Mouse (Mus musculus) liver, embryonic 16.5 days (tissue): ENCODE measurements around the gene Cep152. TPM values are rescaled to one million over a fixed set of nuclear protein-coding genes. Genes with fewer than 3 reads are reported as not detected.

Experiments used
- ATAC-seq: fragments of 200-750 bp; cut with Nextera tagmentation; 2 replicates; pipeline ENCODE4 v1.8.0; 2017; ENCODE audit warnings: low read depth, mild to moderate bottlenecking, moderate number of reproducible peaks, moderate library complexity
- H3K27ac ChIP-seq: fragments of 300-500 bp; sonication (generic); 2 replicates; pipeline ENCODE4 v1.5.1; 2014; ENCODE audit warnings: mild to moderate bottlenecking, low read length
- H3K27me3 ChIP-seq: fragments of 300-500 bp; sonication (generic); 2 replicates; pipeline ENCODE4 v1.6.1; 2014; ENCODE audit warnings: low read depth, low read length, mixed read lengths; ENCODE audit not compliant: control insufficient read depth, insufficient read depth
- H3K36me3 ChIP-seq: fragments of 300-500 bp; sonication (generic); 2 replicates; pipeline ENCODE4 v1.6.1; 2014; ENCODE audit warnings: mild to moderate bottlenecking; ENCODE audit not compliant: control insufficient read depth, insufficient read depth
- H3K4me1 ChIP-seq: fragments of 300-500 bp; sonication (generic); 2 replicates; pipeline ENCODE4 v1.6.1; 2014; ENCODE audit warnings: low read depth, low read length, mixed read lengths; ENCODE audit not compliant: control insufficient read depth
- H3K4me2 ChIP-seq: fragments of 300-500 bp; sonication (generic); 2 replicates; pipeline ENCODE4 v1.6.1; 2014; ENCODE audit warnings: low read depth, low read length, mixed read lengths
- H3K4me3 ChIP-seq: fragments of 300-500 bp; sonication (generic); 2 replicates; pipeline ENCODE4 v1.5.1; 2014; ENCODE audit warnings: low read depth, mild to moderate bottlenecking, low read length
- H3K9ac ChIP-seq: fragments of 300-500 bp; sonication (generic); 2 replicates; pipeline ENCODE4 v1.6.1; 2014; ENCODE audit warnings: low read depth, low read length
- H3K9me3 ChIP-seq: fragments of 300-500 bp; sonication (generic); replicated peaks from 2 replicates; pipeline ENCODE4 v1.6.1; 2016; ENCODE audit warnings: low read length; ENCODE audit not compliant: control insufficient read depth
- WGBS: fragments of 180-500 bp; shearing (Covaris S2); extraction: QIAGEN DNeasy Blood & Tissue Kit; methylation state at CpG from one replicate; pipeline ENCODE4 v1.1.7; 2014; ENCODE audit not compliant: insufficient replicate concordance; 5-methylcytosine and 5-hydroxymethylcytosine counted together
- polyA plus RNA-seq: library from polyadenylated mRNA; unstranded; fragments of >200 nt; fragmentation: Nextera tagmentation; extraction: Ambion mirVana; gene quantifications from 2 replicates; pipeline ENCODE4 v1.2.1, GENCODE M21; 2015

Gene Cep152
- polyA plus RNA-seq, 1 experiment from 2014 or later: 4.2 TPM

- H3K4me2 ChIP-seq: no peak overlapping the region
- H3K27me3 ChIP-seq: no peaks in the 10 kb centered on the region
- H3K9ac ChIP-seq: no peak overlapping the region
- ATAC-seq: no peak
- no peak overlapping the region for H3K4me3 ChIP-seq
- H3K9me3 ChIP-seq: no peaks in the 10 kb centered on the region
- no peaks in the 10 kb centered on the region for H3K36me3 ChIP-seq
- no peaks in the 10 kb centered on the region for H3K4me1 ChIP-seq
- WGBS: 72% methylated on average over 6 of the region's 6 CpGs
- H3K27ac ChIP-seq: no peak overlapping the region
Measured at GRCm38 (mm10) chr2:125555830-125556229, 69.1 kb downstream of the Cep152 start.

GRCm38 (mm10) chr2:125548806-125549578 lies 75.9 kb downstream of the Cep152 start:
- 32% methylated on average over 1 of the region's 1 CpGs for WGBS
- Histone ChIP-seq H3K36me3 (no peaks in the 10 kb centered on the region), H3K9ac (no peak overlapping the region), H3K27ac (no peak overlapping the region), H3K4me3 (no peak overlapping the region), H3K9me3 (no peaks in the 10 kb centered on the region), H3K4me1 (no peaks in the 10 kb centered on the region), H3K27me3 (no peaks in the 10 kb centered on the region), H3K4me2 (no peak overlapping the region)
- no peak for ATAC-seq

DNA sequence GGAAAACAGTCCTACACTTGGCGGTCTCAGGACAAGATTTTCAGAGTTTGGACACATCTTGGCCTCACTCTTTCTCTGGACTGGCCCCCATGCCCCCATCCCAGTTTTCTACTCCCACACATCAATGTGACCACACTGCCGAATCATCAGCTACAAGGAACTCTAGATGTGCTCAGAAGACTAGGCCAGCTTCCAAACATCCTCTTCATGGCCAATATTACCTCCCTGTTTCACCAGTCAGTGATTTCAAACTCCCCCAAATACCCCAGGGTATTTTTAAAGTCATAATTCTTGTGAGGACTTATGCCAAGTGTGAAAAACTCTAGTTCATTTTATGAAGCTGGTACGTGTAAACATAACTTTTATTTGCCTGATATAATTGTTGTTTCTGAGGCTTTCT lies 79.9 kb downstream of the Cep152 start:
- H3K27ac ChIP-seq: no peak overlapping the region
- H3K4me2 ChIP-seq: no peak overlapping the region
- no peaks in the 10 kb centered on the region for H3K36me3 ChIP-seq
- H3K9me3 ChIP-seq: no peaks in the 10 kb centered on the region
- 54% methylated on average over 3 of the region's 3 CpGs for WGBS
- H3K9ac ChIP-seq: no peak overlapping the region
- ATAC-seq: no peak
- H3K4me3 ChIP-seq: no peak overlapping the region
- H3K4me1 ChIP-seq: no peaks in the 10 kb centered on the region
- no peaks in the 10 kb centered on the region for H3K27me3 ChIP-seq

DNA sequence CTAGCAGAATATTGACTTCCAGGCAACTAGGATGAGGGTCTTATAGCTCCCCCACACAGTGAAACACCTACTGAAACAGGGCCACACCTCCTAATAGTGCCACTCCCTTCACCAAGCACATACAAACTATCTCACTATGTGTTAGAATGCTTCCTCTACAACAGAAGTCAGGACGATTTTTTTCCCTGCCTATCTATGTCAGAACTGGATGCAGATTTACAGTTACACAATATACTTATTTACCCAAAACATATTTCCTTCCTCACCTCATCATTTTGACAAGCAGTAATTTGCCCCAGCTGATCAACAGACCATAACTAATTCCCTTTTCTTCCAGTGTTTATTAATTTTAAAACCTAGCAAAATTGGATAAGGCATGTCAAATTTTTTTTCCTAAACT lies 81.3 kb downstream of the Cep152 start:
- Histone ChIP-seq H3K9me3 (no peaks in the 10 kb centered on the region), H3K4me1 (no peaks in the 10 kb centered on the region), H3K27me3 (no peaks in the 10 kb centered on the region), H3K4me2 (no peak overlapping the region), H3K9ac (no peak overlapping the region), H3K27ac (no peak overlapping the region), H3K4me3 (no peak overlapping the region), H3K36me3 (no peaks in the 10 kb centered on the region)
- 24% methylated on average over 1 of the region's 1 CpGs for WGBS
- ATAC-seq: no peak

- Histone ChIP-seq H3K27ac (no peak overlapping the region), H3K27me3 (no peaks in the 10 kb centered on the region), H3K9ac (no peak overlapping the region), H3K4me1 (no peaks in the 10 kb centered on the region), H3K4me2 (no peak overlapping the region), H3K4me3 (no peak overlapping the region), H3K36me3 (no peaks in the 10 kb centered on the region), H3K9me3 (no peaks in the 10 kb centered on the region)
- no peak for ATAC-seq
- 50% methylated on average over 7 of the region's 7 CpGs for WGBS
Measured at GRCm38 (mm10) chr2:125541451-125541850, 83.5 kb downstream of the Cep152 start.

DNA sequence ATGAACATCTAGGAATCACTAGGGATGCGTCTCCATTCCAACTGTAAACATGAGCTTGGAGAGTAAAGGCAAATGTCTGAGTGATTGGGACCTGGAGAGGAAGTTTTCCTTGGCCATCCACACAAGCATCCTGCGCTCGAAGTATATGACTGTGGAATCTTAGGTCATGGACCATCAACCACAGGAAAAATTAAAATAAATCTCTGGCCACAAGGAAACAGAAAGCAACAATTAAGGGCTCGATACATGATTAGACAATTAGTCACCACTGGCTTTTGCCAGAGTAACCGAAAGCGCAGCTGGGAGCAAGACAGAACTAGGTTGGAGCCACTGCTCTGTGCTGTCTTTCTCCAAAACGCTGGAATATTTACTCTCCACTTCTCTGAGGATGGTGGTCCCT lies 84.3 kb downstream of the Cep152 start:
- H3K4me2 ChIP-seq: no peak overlapping the region
- no peak overlapping the region for H3K27ac ChIP-seq
- H3K9me3 ChIP-seq: no peaks in the 10 kb centered on the region
- no peak for ATAC-seq
- no peaks in the 10 kb centered on the region for H3K36me3 ChIP-seq
- H3K4me3 ChIP-seq: no peak overlapping the region
- no peaks in the 10 kb centered on the region for H3K4me1 ChIP-seq
- 64% methylated on average over 7 of the region's 7 CpGs for WGBS
- no peak overlapping the region for H3K9ac ChIP-seq
- no peaks in the 10 kb centered on the region for H3K27me3 ChIP-seq

- no peaks in the 10 kb centered on the region for H3K4me1 ChIP-seq
- no peaks in the 10 kb centered on the region for H3K27me3 ChIP-seq
- no peaks in the 10 kb centered on the region for H3K9me3 ChIP-seq
- no peak overlapping the region for H3K4me3 ChIP-seq
- no peak overlapping the region for H3K27ac ChIP-seq
- 64% methylated on average over 3 of the region's 3 CpGs for WGBS
- no peaks in the 10 kb centered on the region for H3K36me3 ChIP-seq
- ATAC-seq: no peak
- no peak overlapping the region for H3K9ac ChIP-seq
- no peak overlapping the region for H3K4me2 ChIP-seq
Measured at GRCm38 (mm10) chr2:125539640-125540039, 85.3 kb downstream of the Cep152 start.

GRCm38 (mm10) chr2:125530665-125531064 lies 94.2 kb downstream of the Cep152 start:
- Histone ChIP-seq H3K9ac (no peak overlapping the region), H3K4me1 (no peaks in the 10 kb centered on the region), H3K27ac (no peak overlapping the region), H3K4me3 (no peak overlapping the region), H3K4me2 (no peak overlapping the region), H3K36me3 (no peaks in the 10 kb centered on the region), H3K9me3 (no peaks in the 10 kb centered on the region), H3K27me3 (no peaks in the 10 kb centered on the region)
- ATAC-seq: no peak
- WGBS: 55% methylated on average over 6 of the region's 6 CpGs

GRCm38 (mm10) chr2:125526566-125526965 lies 98.3 kb downstream of the Cep152 start:
- Histone ChIP-seq H3K27ac (no peak overlapping the region), H3K27me3 (no peaks in the 10 kb centered on the region), H3K9ac (no peak overlapping the region), H3K36me3 (no peaks in the 10 kb centered on the region), H3K4me3 (no peak overlapping the region), H3K4me1 (no peaks in the 10 kb centered on the region), H3K9me3 (no peaks in the 10 kb centered on the region), H3K4me2 (no peak overlapping the region)
- no peak for ATAC-seq
- WGBS: 53% methylated on average over 5 of the region's 5 CpGs
